Mouse (Mus musculus): ENCODE results near the gene Manbal.

The Manbal gene

DNA sequence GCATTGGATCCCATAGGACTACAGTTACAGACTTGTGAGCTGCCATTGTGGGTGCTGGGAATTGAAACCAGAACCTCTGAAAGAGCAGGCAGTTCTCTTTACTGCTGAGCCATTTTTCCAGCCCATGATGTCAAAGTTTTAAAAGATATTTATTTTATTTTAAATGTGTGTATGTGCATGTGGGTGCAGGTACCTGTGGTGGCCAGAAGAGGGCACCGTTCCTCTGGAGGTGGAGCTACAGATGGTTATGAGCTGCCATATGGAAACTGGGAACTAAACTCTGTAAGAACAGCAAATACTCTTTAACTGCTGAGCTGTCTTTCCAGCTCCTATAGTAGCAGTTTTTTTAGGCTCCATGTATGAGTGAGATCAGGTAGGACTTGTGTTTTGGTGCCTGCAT lies 74.0 kb downstream of the Manbal start:
- DNase-seq = no peak

Measured in cerebellum, postnatal 36 days (tissue).